Mouse (Mus musculus) left cerebral cortex, adult 6 months (tissue): ENCODE measurements around the gene Gm6408. TPM values are rescaled to one million over a fixed set of nuclear protein-coding genes. Genes with fewer than 3 reads are reported as not detected.

Experiments
- long read RNA-seq, 2 experiments: library from polyadenylated mRNA; unstranded; transcript quantifications; one replicate each; pipeline ENCODE4 v2.0.0; 2019 to 2020
- polyA plus RNA-seq: library from polyadenylated mRNA; unstranded; fragments of <200 nt; fragmentation: Nextera tagmentation; gene quantifications from 2 replicates; pipeline ENCODE4 v1.2.3, GENCODE M21; 2021

Gm6408 gene
- polyA plus RNA-seq = not detected in 2 replicates
- long read RNA-seq, experiment 1 = 0 reads
- long read RNA-seq, experiment 2 = 0 reads

GRCm38 (mm10) chr5:146481665-146482064 lies at the start of gene Gm6408:
TSS of gene Gm6408 (plus strand) at chr5:146481965.

GRCm38 (mm10) chr5:146491063-146491462 lies 9.3 kb downstream of the Gm6408 start, which contains the start of gene Gm6370:
TSS of gene Gm6370 (plus strand) at chr5:146491363.

GRCm38 (mm10) chr5:146502099-146502498 lies 20.3 kb downstream of the Gm6408 start, which contains the start of gene 4930449I24Rik:
TSS of gene 4930449I24Rik (plus strand) at chr5:146502399.

GRCm38 (mm10) chr5:146513823-146514222 lies 32.1 kb downstream of the Gm6408 start, which contains the start of gene Gm3402:
TSS of gene Gm3402 (plus strand) at chr5:146514123.

GRCm38 (mm10) chr5:146525501-146525900 lies 43.7 kb downstream of the Gm6408 start, which contains the start of gene Gm3404:
TSS of gene Gm3404 (plus strand) at chr5:146525801.

Other genes with a start within 250 kb of the Gm6408 start
- 23.4 and 47.8 TPM in 2 replicates for gene Wasf3, start 97.0 kb upstream of the Gm6408 start, polyA plus RNA-seq
- gene Gm6370, start 9.4 kb downstream of the Gm6408 start, polyA plus RNA-seq = not detected in 2 replicates
- gene 4930449I24Rik, start 20.4 kb downstream of the Gm6408 start, polyA plus RNA-seq = not detected in 2 replicates
- not detected in 2 replicates for gene Gm3402, start 32.2 kb downstream of the Gm6408 start, polyA plus RNA-seq
- gene Gm3404, start 43.8 kb downstream of the Gm6408 start, polyA plus RNA-seq = not detected in 2 replicates
- gene Gm3409, start 55.7 kb downstream of the Gm6408 start, polyA plus RNA-seq = not detected in 2 replicates
- not detected in 2 replicates for gene Gm3415, start 74.2 kb downstream of the Gm6408 start, polyA plus RNA-seq
- 32.6 and 35.0 TPM in 2 replicates for gene Gpr12, start 103.3 kb downstream of the Gm6408 start, polyA plus RNA-seq